Mouse (Mus musculus) heart, embryonic 11.5 days (tissue): ENCODE results near the gene Kpna6. TPM values are rescaled to one million over a fixed set of nuclear protein-coding genes. Genes with fewer than 3 reads are reported as not detected.
A peak's percentile ranks its signal among the peaks of the same experiment; 100 is the strongest.
"Not testable (repeated sequence)": the region's sequence is repeated elsewhere in the genome, so short reads cannot be mapped to it uniquely, and the experiment has no call there.

Source experiments
- ATAC-seq: fragments of 200-750 bp; cut with Nextera tagmentation; replicated peaks from 2 replicates; pipeline ENCODE4 v1.8.0; 2017; ENCODE audit warnings: moderate library complexity; ENCODE audit not compliant: insufficient number of reproducible peaks, low FRiP score, low TSS enrichment
- H3K27ac ChIP-seq: fragments of 300-500 bp; sonication (generic); 2 replicates; pipeline ENCODE4 v1.5.1; 2014; ENCODE audit warnings: mild to moderate bottlenecking, low read depth, low read length
- H3K27me3 ChIP-seq: fragments of 300-500 bp; sonication (generic); 2 replicates; pipeline ENCODE4 v1.6.1; 2014; ENCODE audit warnings: mild to moderate bottlenecking, low read length, mixed read lengths; ENCODE audit not compliant: control insufficient read depth, insufficient read depth
- H3K36me3 ChIP-seq: fragments of 300-500 bp; sonication (generic); 2 replicates; pipeline ENCODE4 v1.6.1; 2014; ENCODE audit warnings: mild to moderate bottlenecking, low read length, moderate library complexity, mixed read lengths; ENCODE audit not compliant: control insufficient read depth, insufficient read depth
- H3K4me1 ChIP-seq: fragments of 300-500 bp; sonication (generic); 2 replicates; pipeline ENCODE4 v1.6.1; 2014; ENCODE audit warnings: low read length; ENCODE audit not compliant: control insufficient read depth, insufficient read depth
- H3K4me2 ChIP-seq: fragments of 300-500 bp; sonication (generic); 2 replicates; pipeline ENCODE4 v1.6.1; 2014; ENCODE audit warnings: mild to moderate bottlenecking, moderate library complexity
- H3K4me3 ChIP-seq: fragments of 300-500 bp; sonication (generic); 2 replicates; pipeline ENCODE4 v1.5.1; 2014; ENCODE audit warnings: low read depth, low read length
- H3K9ac ChIP-seq: fragments of 300-500 bp; sonication (generic); 2 replicates; pipeline ENCODE4 v1.6.1; 2014; ENCODE audit warnings: mild to moderate bottlenecking, low read depth, low read length, moderate library complexity
- H3K9me3 ChIP-seq: fragments of 300-500 bp; sonication (generic); replicated peaks from 2 replicates; pipeline ENCODE4 v1.6.1; 2016; ENCODE audit warnings: low read length; ENCODE audit not compliant: control insufficient read depth
- WGBS: fragments of 180-500 bp; shearing (Covaris S2); extraction: QIAGEN DNeasy Blood & Tissue Kit; methylation state at CpG from one replicate; pipeline ENCODE4 v1.1.7; 2014; ENCODE audit not compliant: insufficient replicate concordance; 5-methylcytosine and 5-hydroxymethylcytosine counted together
- polyA plus RNA-seq: library from polyadenylated mRNA; unstranded; fragments of >200 nt; fragmentation: Nextera tagmentation; extraction: Ambion mirVana; gene quantifications from 2 replicates; pipeline ENCODE4 v1.2.1, GENCODE M21; 2014

Gene Kpna6
- polyA plus RNA-seq = 13.3 and 14.6 TPM in 2 replicates

DNA sequence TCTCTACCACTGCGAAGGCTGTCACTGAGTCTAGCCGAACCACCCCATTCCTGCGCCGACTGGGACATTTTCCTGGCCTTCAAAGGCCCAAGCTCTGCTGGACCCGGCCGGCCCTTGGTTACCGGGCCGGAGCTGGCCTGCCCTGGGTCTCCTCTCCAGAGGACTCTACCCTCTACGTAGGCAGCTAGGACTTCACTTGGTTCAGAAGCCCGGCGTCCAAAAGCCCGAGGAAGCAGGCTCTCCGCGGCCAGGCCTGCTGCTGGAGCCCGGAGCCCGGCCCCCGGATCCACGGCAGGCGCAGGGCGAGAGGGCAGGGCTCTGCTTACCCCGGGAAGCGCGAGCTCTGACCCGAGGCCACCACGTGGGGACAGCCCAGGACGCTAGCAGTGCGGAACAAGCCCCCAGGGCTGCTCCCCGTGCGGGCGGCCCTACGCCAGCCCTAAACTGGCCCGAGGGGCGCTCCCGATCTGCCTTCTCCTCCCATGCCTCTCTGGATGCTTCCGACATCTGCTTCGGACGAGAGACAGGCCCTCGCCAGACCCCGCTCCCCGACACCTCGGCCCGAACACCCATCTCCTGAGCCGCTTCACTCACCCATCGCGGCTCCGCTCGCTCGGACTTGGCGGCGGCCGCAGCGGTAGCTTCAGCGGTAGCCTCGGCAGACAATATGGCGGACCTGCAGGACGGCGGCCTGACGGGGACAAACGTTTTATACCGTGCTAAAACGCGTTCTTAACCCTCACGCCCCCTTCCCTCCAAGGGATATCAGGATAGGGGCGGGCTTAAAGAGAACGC, at the start of gene Kpna6:
TSS of gene Kpna6 (minus strand) at position 685 of the 795 bp plus-strand sequence.
- H3K9me3 ChIP-seq = no peaks in the 10 kb centered on the region
- peak within 1 kb of the TSS; percentile 99 for H3K9ac ChIP-seq
- ATAC-seq = peak; percentile 80
- peak within 1 kb of the TSS; percentile 84 for H3K4me2 ChIP-seq
- peaks cover 16% of the 10 kb centered on the region for H3K4me1 ChIP-seq
- no peaks in the 10 kb centered on the region for H3K27me3 ChIP-seq
- under 1% methylated on average over 65 of the region's 65 CpGs for WGBS
- H3K27ac ChIP-seq = peak within 1 kb of the TSS; percentile 96
- H3K36me3 ChIP-seq = peaks cover 8% of the 10 kb centered on the region
- peak within 1 kb of the TSS; percentile 84 for H3K4me3 ChIP-seq

GRCm38 (mm10) chr4:129716310-129716709, 43.7 kb upstream of the Kpna6 start:
- H3K4me1 ChIP-seq = no peaks in the 10 kb centered on the region
- H3K9ac ChIP-seq = no peak overlapping the region
- peaks cover 49% of the 10 kb centered on the region for H3K36me3 ChIP-seq
- no peak overlapping the region for H3K4me3 ChIP-seq
- 93% methylated on average over 9 of the region's 9 CpGs for WGBS
- no peak for ATAC-seq
- H3K27me3 ChIP-seq = no peaks in the 10 kb centered on the region
- no peak overlapping the region for H3K27ac ChIP-seq
- no peak overlapping the region for H3K4me2 ChIP-seq
- no peaks in the 10 kb centered on the region for H3K9me3 ChIP-seq

DNA sequence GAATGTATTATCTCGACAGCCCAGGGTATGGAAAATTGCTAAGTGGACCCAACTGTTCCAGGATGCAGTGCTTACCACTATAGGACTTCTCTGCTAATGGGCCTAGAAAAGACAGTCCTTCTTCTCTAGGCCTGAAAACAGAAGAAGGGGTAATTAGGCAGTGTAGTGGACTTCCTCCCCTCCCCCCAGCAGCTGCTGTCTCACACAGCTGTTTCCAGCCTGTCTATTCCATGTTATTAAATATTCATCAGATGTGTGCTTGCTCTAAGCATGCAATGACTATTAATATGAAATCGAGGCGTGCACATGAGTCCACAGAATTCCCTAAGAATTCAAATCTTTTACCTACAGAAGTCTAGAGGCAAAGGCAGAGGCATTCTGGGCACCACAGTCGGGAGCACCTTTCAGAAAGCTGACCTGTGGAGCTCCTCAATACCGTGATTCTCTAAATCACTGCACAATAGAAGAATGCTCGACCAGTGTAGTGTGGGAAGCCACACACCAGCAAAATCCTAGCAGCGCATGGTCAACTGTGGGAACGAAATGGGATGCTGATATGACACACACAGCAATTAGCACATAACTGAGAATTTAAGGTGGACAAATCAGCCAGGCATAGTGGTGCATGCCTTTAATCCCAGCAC, 37.0 kb upstream of the Kpna6 start:
- H3K9me3 ChIP-seq = no peaks in the 10 kb centered on the region
- 80% methylated on average over 8 of the region's 8 CpGs for WGBS
- peak overlapping the region; percentile 15; the same call in 1 of the 2 replicates for H3K27ac ChIP-seq
- H3K9ac ChIP-seq = no peak overlapping the region
- peaks cover 48% of the 10 kb centered on the region for H3K36me3 ChIP-seq
- H3K4me1 ChIP-seq = no peaks in the 10 kb centered on the region
- ATAC-seq = no peak
- no peak overlapping the region for H3K4me3 ChIP-seq
- no peaks in the 10 kb centered on the region for H3K27me3 ChIP-seq
- H3K4me2 ChIP-seq = no peak overlapping the region

- Histone ChIP-seq H3K27ac (no peak overlapping the region), H3K36me3 (peaks cover 43% of the 10 kb centered on the region)
- WGBS = 79% methylated on average over 3 of the region's 3 CpGs
These were observed 34.2 kb upstream of the Kpna6 start for GRCm38 (mm10) chr4:129706750-129707149.

GRCm38 (mm10) chr4:129702454-129702853, 29.9 kb upstream of the Kpna6 start:
- ATAC-seq = peak; percentile 68
- Histone ChIP-seq H3K4me1 (peaks cover 15% of the 10 kb centered on the region), H3K27me3 (no peaks in the 10 kb centered on the region), H3K4me3 (no peak overlapping the region), H3K36me3 (peaks cover 24% of the 10 kb centered on the region), H3K27ac (peak overlapping the region; percentile 65), H3K9me3 (no peaks in the 10 kb centered on the region), H3K4me2 (no peak overlapping the region), H3K9ac (no peak overlapping the region)
- 28% methylated on average over 11 of the region's 11 CpGs for WGBS

More at GRCm38 (mm10) chr4:129706750-129707149, 34.2 kb upstream of the Kpna6 start:
- no peaks in the 10 kb centered on the region for H3K9me3 ChIP-seq
- H3K9ac ChIP-seq = no peak overlapping the region
- H3K4me2 ChIP-seq = no peak overlapping the region
- H3K4me3 ChIP-seq = no peak overlapping the region
- no peaks in the 10 kb centered on the region for H3K27me3 ChIP-seq
- no peak for ATAC-seq
- peaks cover 12% of the 10 kb centered on the region for H3K4me1 ChIP-seq

- peaks cover 17% of the 10 kb centered on the region for H3K4me1 ChIP-seq
- no peaks in the 10 kb centered on the region for H3K9me3 ChIP-seq
- no peak overlapping the region for H3K4me3 ChIP-seq
- peaks cover 24% of the 10 kb centered on the region for H3K36me3 ChIP-seq
- ATAC-seq = no peak
- no peaks in the 10 kb centered on the region for H3K27me3 ChIP-seq
- peak overlapping the region; percentile 65 for H3K27ac ChIP-seq
- H3K4me2 ChIP-seq = peak overlapping the region; percentile 17; the same call in 1 of the 2 replicates
- no peak overlapping the region for H3K9ac ChIP-seq
- WGBS = 55% methylated on average over 17 of the region's 17 CpGs
These were observed 29.2 kb upstream of the Kpna6 start for GRCm38 (mm10) chr4:129701503-129702377.

DNA sequence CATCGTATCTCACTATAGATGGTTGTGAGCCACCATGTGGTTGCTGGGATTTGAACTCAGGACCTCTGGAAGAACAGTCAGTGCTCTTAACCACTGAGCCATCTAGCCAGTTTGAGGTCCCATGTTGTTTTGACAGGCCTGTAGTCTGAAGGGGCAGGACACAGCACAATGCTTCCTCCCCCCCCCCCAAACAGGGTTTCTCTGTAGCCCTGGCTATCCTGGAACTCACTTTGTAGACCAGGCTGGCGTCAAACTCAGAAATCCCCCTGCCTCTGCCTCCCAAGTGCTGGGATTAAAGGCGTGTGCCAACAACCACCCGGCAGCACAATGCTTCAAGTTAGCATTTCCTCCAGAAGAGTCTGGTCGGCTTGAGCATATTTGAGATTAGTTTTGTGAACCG, 28.1 kb upstream of the Kpna6 start:
- peaks cover 21% of the 10 kb centered on the region for H3K36me3 ChIP-seq

GRCm38 (mm10) chr4:129700216-129700615, 27.6 kb upstream of the Kpna6 start:
- Histone ChIP-seq H3K9me3 (no peaks in the 10 kb centered on the region), H3K4me1 (peaks cover 23% of the 10 kb centered on the region), H3K9ac (no peak overlapping the region), H3K4me3 (no peak overlapping the region), H3K27ac (no peak overlapping the region), H3K36me3 (peaks cover 17% of the 10 kb centered on the region), H3K4me2 (no peak overlapping the region), H3K27me3 (no peaks in the 10 kb centered on the region)
- 81% methylated on average over 1 of the region's 1 CpGs for WGBS
- ATAC-seq = no peak

More for the DNA sequence above, 28.1 kb upstream of the Kpna6 start:
- H3K27ac ChIP-seq, H3K9ac ChIP-seq, ATAC-seq, H3K27me3 ChIP-seq, H3K4me3 ChIP-seq, H3K9me3 ChIP-seq, H3K4me2 ChIP-seq: not testable (repeated sequence)
- H3K4me1 ChIP-seq = peaks cover 19% of the 10 kb centered on the region
- WGBS = 90% methylated on average over 6 of the region's 6 CpGs
